Mouse (Mus musculus): ENCODE data around the gene Serpina9. TPM values are rescaled to one million over a fixed set of nuclear protein-coding genes. Genes with fewer than 3 reads are reported as not detected.
"Not testable (repeated sequence)": the region's sequence is repeated elsewhere in the genome, so short reads cannot be mapped to it uniquely, and the experiment has no call there.

Gene Serpina9
- polyA plus RNA-seq, 1 experiment: 0.39 TPM

DNA sequence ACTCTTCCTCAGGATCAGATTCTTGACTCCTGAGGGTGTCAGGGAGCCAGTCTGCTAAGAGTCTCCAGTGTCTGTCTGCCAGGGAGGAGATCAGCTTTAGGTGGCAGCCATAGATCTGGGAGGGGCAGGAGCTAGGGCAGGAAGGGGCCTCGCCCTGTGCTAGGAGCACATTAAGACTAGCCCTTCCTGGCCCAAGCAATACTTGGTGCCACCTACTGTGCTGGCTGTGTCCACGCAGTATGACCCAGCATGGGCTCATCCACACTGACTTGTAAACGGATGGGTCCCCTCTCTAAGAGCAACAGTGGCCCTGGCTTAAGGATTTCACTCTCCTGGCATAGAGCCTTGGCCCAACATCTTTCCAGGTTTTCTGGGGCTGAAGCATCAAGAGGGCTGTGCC, 54.8 kb downstream of the Serpina9 start, which contains the start of gene Serpina1e:
Serpina1e (minus strand) TSS at position 178 of the 400 bp plus-strand sequence.
- H3K4me1 ChIP-seq (replicated peaks; ENCODE audit: control insufficient read depth, insufficient read depth, low read length): no peaks in the 10 kb centered on the region
- 84% methylated on average over 3 of the region's 3 CpGs for WGBS
- H3K4me3 ChIP-seq (ENCODE audit: control insufficient read depth, insufficient read depth, low read length): no peak within 1 kb of the TSS
- H3K27ac ChIP-seq (ENCODE audit: control insufficient read depth, insufficient read depth, low read length): no peak within 1 kb of the TSS
- DNase-seq: no peak
- no peaks in the 10 kb centered on the region for H3K36me3 ChIP-seq (ENCODE audit: control insufficient read depth, insufficient read depth, low read length)
- H3K27me3 ChIP-seq (ENCODE audit: control insufficient read depth, insufficient read depth, low read length): no peaks in the 10 kb centered on the region
- TF ChIP-seq POLR2A (IDR thresholded peaks at IDR 0.05; ENCODE audit: control insufficient read depth, extremely low read depth, insufficient read depth, low read length, poor library complexity): no peak
- TF ChIP-seq CTCF (IDR thresholded peaks at IDR 0.05; ENCODE audit: borderline replicate concordance, control insufficient read depth, extremely low read depth, insufficient read depth, low read length, poor library complexity): no peak

DNA sequence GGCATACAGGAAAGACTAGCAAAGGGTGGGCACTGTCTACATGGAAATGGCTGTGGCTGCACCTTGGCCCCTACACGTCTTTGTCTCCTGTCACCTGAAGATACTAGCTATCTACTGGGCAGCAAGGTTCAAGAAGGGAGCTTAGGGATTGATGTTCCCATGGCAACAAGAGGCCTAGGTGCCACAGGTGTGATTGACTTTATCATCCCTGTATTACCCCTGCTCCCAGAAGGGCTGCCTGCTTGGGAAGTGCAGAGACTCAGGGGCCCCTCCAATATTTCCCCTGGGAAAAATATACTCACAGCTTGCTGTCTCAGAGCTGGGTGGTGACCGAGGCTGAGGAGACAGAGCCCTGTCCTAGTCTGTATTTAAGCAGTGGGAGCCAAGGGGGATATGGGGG, 57.0 kb downstream of the Serpina9 start:
- not testable (repeated sequence) for H3K27me3 ChIP-seq (ENCODE audit: control insufficient read depth, insufficient read depth, low read length); H3K27ac ChIP-seq (ENCODE audit: control insufficient read depth, insufficient read depth, low read length); H3K36me3 ChIP-seq (ENCODE audit: control insufficient read depth, insufficient read depth, low read length); DNase-seq; H3K4me3 ChIP-seq (ENCODE audit: control insufficient read depth, insufficient read depth, low read length); H3K4me1 ChIP-seq (replicated peaks; ENCODE audit: control insufficient read depth, insufficient read depth, low read length)
- WGBS: 94% methylated on average over 2 of the region's 2 CpGs

DNA sequence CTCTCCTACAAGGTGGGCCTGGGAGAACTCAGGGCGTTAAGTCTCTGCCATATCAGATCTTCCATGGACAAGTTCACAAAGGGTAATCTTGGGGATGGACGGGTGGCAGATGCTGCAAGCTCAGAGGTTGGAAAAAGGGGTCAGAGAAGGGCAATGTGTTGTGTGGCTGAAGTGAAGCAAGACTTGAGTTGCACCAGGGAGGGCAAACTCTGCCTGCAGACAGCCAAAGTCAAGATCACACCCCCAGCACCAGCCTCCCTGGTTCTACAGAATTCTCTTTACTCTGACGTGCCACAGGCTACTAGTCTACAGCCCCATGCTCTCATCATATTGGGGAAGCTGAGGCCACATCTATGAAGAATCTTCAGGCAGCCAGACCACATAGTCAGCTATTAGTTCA, 60.6 kb downstream of the Serpina9 start:
- not testable (repeated sequence) for H3K27ac ChIP-seq (ENCODE audit: control insufficient read depth, insufficient read depth, low read length); DNase-seq; H3K4me1 ChIP-seq (replicated peaks; ENCODE audit: control insufficient read depth, insufficient read depth, low read length); H3K4me3 ChIP-seq (ENCODE audit: control insufficient read depth, insufficient read depth, low read length); H3K27me3 ChIP-seq (ENCODE audit: control insufficient read depth, insufficient read depth, low read length); H3K36me3 ChIP-seq (ENCODE audit: control insufficient read depth, insufficient read depth, low read length)
- 89% methylated on average over 3 of the region's 3 CpGs for WGBS

DNA sequence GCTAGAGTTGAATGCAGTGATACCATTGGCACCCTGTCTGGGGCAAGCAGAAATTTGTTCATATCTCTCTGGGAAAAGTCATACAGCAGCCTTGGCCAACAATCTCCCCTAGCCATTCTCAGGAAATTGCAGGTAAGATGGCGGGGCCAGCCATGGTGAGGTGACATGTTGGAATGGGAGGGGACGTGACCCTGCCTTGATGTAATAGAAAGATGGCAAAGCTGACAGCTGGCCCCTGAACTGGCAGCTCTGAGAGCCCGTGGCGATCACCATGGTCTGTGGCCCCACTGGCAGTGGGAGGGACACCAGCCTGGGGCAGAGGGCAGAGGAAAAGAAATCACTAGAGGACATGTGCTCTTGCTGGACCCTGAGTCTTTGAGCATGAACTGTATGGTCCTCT, 67.3 kb downstream of the Serpina9 start:
- no peak for TF ChIP-seq POLR2A (IDR thresholded peaks at IDR 0.05; ENCODE audit: control insufficient read depth, extremely low read depth, insufficient read depth, low read length, poor library complexity)
- no peak for TF ChIP-seq CTCF (IDR thresholded peaks at IDR 0.05; ENCODE audit: borderline replicate concordance, control insufficient read depth, extremely low read depth, insufficient read depth, low read length, poor library complexity)
- WGBS: 89% methylated on average over 4 of the region's 4 CpGs
- H3K36me3 ChIP-seq (ENCODE audit: control insufficient read depth, insufficient read depth, low read length): no peaks in the 10 kb centered on the region
- H3K4me3 ChIP-seq (ENCODE audit: control insufficient read depth, insufficient read depth, low read length): no peak overlapping the region
- no peak overlapping the region for H3K27ac ChIP-seq (ENCODE audit: control insufficient read depth, insufficient read depth, low read length)
- H3K4me1 ChIP-seq (replicated peaks; ENCODE audit: control insufficient read depth, insufficient read depth, low read length): no peaks in the 10 kb centered on the region
- no peak for DNase-seq
- H3K27me3 ChIP-seq (ENCODE audit: control insufficient read depth, insufficient read depth, low read length): no peaks in the 10 kb centered on the region

Other genes starting within 250 kb of the Serpina9 start
- gene Serpina1d, start 240.2 kb downstream of the Serpina9 start, polyA plus RNA-seq (2012; rRNA removed): 0.13 and 10.8 TPM in 2 replicates
- 1.6 and 15.5 TPM in 2 replicates for gene Serpina1b, start 183.4 kb downstream of the Serpina9 start, polyA plus RNA-seq (2012; rRNA removed)
- gene Serpina1a, start 150.2 kb downstream of the Serpina9 start, polyA plus RNA-seq (2012; rRNA removed): 1.1 and 10.4 TPM in 2 replicates
- 0.13 and 15.1 TPM in 2 replicates for gene Serpina1c, start 108.9 kb downstream of the Serpina9 start, polyA plus RNA-seq (2012; rRNA removed)
- 0.09 and 2.0 TPM in 2 replicates for gene Serpina1e, start 54.8 kb downstream of the Serpina9 start, polyA plus RNA-seq (2012; rRNA removed)
- 0.84 TPM in 2 replicates for gene Serpina11, start 23.8 kb downstream of the Serpina9 start, polyA plus RNA-seq (2012; rRNA removed)
- 0.15 TPM in 2 replicates for gene Serpina12, start 30.7 kb upstream of the Serpina9 start, polyA plus RNA-seq (2012; rRNA removed)
- 0.05 TPM in 1 of 2 replicates, not detected in the other for gene Serpina5, start 87.4 kb upstream of the Serpina9 start, polyA plus RNA-seq (2012; rRNA removed)
- gene Serpina3a, start 99.0 kb upstream of the Serpina9 start, polyA plus RNA-seq (2012; rRNA removed): 0.10 TPM in 1 of 2 replicates, not detected in the other
- 0.09 and 0.19 TPM in 2 replicates for gene Serpina3b, start 114.2 kb upstream of the Serpina9 start, polyA plus RNA-seq (2012; rRNA removed)
- 0.91 and 1.7 TPM in 2 replicates for gene Serpina3c, start 140.1 kb upstream of the Serpina9 start, polyA plus RNA-seq (2012; rRNA removed)
- 1.0 and 1.6 TPM in 2 replicates for gene Serpina3f, start 200.8 kb upstream of the Serpina9 start, polyA plus RNA-seq (2012; rRNA removed)
- 41.7 and 54.4 TPM in 2 replicates for gene Serpina3g, start 222.5 kb upstream of the Serpina9 start, polyA plus RNA-seq (2012; rRNA removed)
- gene Serpina3i, start 249.4 kb upstream of the Serpina9 start, polyA plus RNA-seq (2012; rRNA removed): 5.4 and 8.8 TPM in 2 replicates

All from thymus, adult 2 months (tissue).